Mouse (Mus musculus) urinary bladder, postnatal 4 days (tissue): ENCODE measurements around the gene Rnf32.

Experiments used
- DNase-seq, 2 experiments: peaks; one replicate each; pipeline ENCODE4 v3.0.0; 2021 to 2022; ENCODE audit warnings: low spot score in 2 of 2

Gene Rnf32

GRCm38 (mm10) chr5:29273426-29273825 is 77.6 kb downstream of the Rnf32 start:
- DNase-seq: no peak

- DNase-seq: no peak
Observed at GRCm38 (mm10) chr5:29274746-29275145, 79.0 kb downstream of the Rnf32 start.
